Mouse (Mus musculus) heart, embryonic 16.5 days (tissue): ENCODE data around the gene Klf17. TPM values are rescaled to one million over a fixed set of nuclear protein-coding genes. Genes with fewer than 3 reads are reported as not detected.

ENCODE experiments used
- ATAC-seq: fragments of 200-750 bp; cut with Nextera tagmentation; replicated peaks from 2 replicates; pipeline ENCODE4 v1.8.0; 2017; ENCODE audit warnings: moderate number of reproducible peaks; ENCODE audit not compliant: insufficient read depth, low FRiP score; ENCODE audit errors: extremely low read depth
- H3K27ac ChIP-seq: fragments of 300-500 bp; sonication (generic); 2 replicates; pipeline ENCODE4 v1.5.1; 2014; ENCODE audit warnings: mild to moderate bottlenecking, low read length, control low read depth, moderate library complexity
- H3K27me3 ChIP-seq: fragments of 300-500 bp; sonication (generic); 2 replicates; pipeline ENCODE4 v1.6.1; 2014; ENCODE audit warnings: low read length, mixed read lengths; ENCODE audit not compliant: control insufficient read depth, insufficient read depth
- H3K36me3 ChIP-seq: fragments of 300-500 bp; sonication (generic); 2 replicates; pipeline ENCODE4 v1.6.1; 2014; ENCODE audit not compliant: control insufficient read depth, insufficient read depth
- H3K4me1 ChIP-seq: fragments of 300-500 bp; sonication (generic); 2 replicates; pipeline ENCODE4 v1.6.1; 2014; ENCODE audit warnings: low read length, mixed read lengths; ENCODE audit not compliant: control insufficient read depth, insufficient read depth
- H3K4me2 ChIP-seq: fragments of 300-500 bp; sonication (generic); 2 replicates; pipeline ENCODE4 v1.6.1; 2014; ENCODE audit warnings: low read depth, mild to moderate bottlenecking, control low read depth, low read length
- H3K4me3 ChIP-seq: fragments of 300-500 bp; sonication (generic); 2 replicates; pipeline ENCODE4 v1.5.1; 2014; ENCODE audit warnings: mild to moderate bottlenecking, control low read depth, low read length
- H3K9ac ChIP-seq: fragments of 300-500 bp; sonication (generic); 2 replicates; pipeline ENCODE4 v1.6.1; 2014; ENCODE audit warnings: low read length, control low read depth
- H3K9me3 ChIP-seq: fragments of 300-500 bp; sonication (generic); replicated peaks from 2 replicates; pipeline ENCODE4 v1.6.1; 2016; ENCODE audit warnings: low read length; ENCODE audit not compliant: control insufficient read depth
- WGBS: fragments of 180-500 bp; shearing (Covaris S2); extraction: QIAGEN DNeasy Blood & Tissue Kit; methylation state at CpG from one replicate; pipeline ENCODE4 v1.1.7; 2014; 5-methylcytosine and 5-hydroxymethylcytosine counted together
- polyA plus RNA-seq: library from polyadenylated mRNA; unstranded; fragments of >200 nt; fragmentation: Nextera tagmentation; extraction: Ambion mirVana; gene quantifications from 2 replicates; pipeline ENCODE4 v1.2.1, GENCODE M21; 2015

The Klf17 gene
- polyA plus RNA-seq, 1 experiment from 2014 or later, result not detected

DNA sequence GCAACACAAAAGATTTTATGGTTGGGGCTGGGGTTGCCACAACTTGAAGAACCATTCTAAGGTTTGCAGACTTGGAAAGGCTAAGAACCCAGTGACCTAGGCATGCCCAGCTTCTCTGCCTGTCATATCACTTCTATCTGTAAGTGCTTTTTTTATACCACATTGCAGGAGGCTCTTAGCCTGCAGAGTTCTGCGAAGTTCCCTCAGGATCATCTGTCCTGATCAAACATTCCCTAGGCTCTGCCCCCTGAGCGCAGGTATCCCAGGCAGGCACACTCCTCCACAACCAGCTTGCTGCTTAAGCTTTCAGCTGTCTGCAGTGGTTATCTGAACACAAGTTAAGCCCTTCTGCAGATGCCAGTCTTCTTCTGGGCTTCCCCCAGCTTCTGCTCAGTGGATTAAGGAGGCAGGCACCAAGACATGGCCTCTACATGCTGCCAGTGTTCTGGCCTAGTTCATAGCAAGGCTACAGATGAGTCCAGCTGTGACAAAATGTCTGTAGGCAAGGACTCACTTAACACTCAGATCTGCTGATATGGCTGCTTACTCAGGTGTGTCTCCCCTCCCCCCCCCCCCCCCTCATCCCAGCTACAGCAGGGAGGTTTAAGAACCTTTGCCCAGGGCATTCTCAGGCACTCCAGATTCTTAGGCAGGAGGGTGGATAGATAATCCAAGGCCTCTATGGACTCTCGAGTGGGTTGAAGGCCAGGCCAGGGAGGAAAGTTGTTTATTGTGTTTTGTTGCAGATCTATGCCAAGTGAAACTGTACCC lies 56.5 kb downstream of the Klf17 start:
- 51% methylated on average over 3 of the region's 3 CpGs for WGBS
- H3K27ac ChIP-seq, result no peak overlapping the region
- H3K9me3 ChIP-seq, result no peaks in the 10 kb centered on the region

More for the DNA sequence above, 56.5 kb downstream of the Klf17 start:
- ATAC-seq, result no peak
- no peak overlapping the region for H3K4me3 ChIP-seq
- H3K36me3 ChIP-seq, result no peaks in the 10 kb centered on the region
- no peak overlapping the region for H3K4me2 ChIP-seq
- H3K27me3 ChIP-seq, result no peaks in the 10 kb centered on the region
- H3K4me1 ChIP-seq, result no peaks in the 10 kb centered on the region
- H3K9ac ChIP-seq, result no peak overlapping the region

Other genes starting within 250 kb of the Klf17 start
- gene Eri3, start 215.3 kb downstream of the Klf17 start, polyA plus RNA-seq, result 93.5 and 94.5 TPM in 2 replicates
- 41.0 and 45.7 TPM in 2 replicates for gene Dmap1, start 83.4 kb downstream of the Klf17 start, polyA plus RNA-seq
- gene Gm12845, start 41.2 kb downstream of the Klf17 start, polyA plus RNA-seq, result not detected in 2 replicates
- gene Slc6a9, start 68.9 kb upstream of the Klf17 start, polyA plus RNA-seq, result 5.3 and 6.7 TPM in 2 replicates
- gene Ccdc24, start 106.9 kb upstream of the Klf17 start, polyA plus RNA-seq, result 0.51 and 0.55 TPM in 2 replicates
- gene B4galt2, start 117.8 kb upstream of the Klf17 start, polyA plus RNA-seq, result 8.6 and 9.5 TPM in 2 replicates
- 229 and 244 TPM in 2 replicates for gene Atp6v0b, start 121.7 kb upstream of the Klf17 start, polyA plus RNA-seq
- gene Dph2, start 126.4 kb upstream of the Klf17 start, polyA plus RNA-seq, result 12.5 and 15.1 TPM in 2 replicates
- gene Ipo13, start 149.4 kb upstream of the Klf17 start, polyA plus RNA-seq, result 43.7 and 49.4 TPM in 2 replicates
- 0.70 and 0.85 TPM in 2 replicates for gene Artn, start 164.1 kb upstream of the Klf17 start, polyA plus RNA-seq